Mouse (Mus musculus) adrenal gland, postnatal 14 days (tissue): ENCODE measurements at regions not wholly inside any gene's neighbourhood (a gene's known extent, or its start where the extent isn't known, plus 50 kb on each side); places are given as distances from the start of the nearest gene placed in this dataset.
"Not testable (repeated sequence)": the region's sequence is repeated elsewhere in the genome, so short reads cannot be mapped to it uniquely, and the experiment has no call there.

ENCODE experiments used
- DNase-seq: peaks from one replicate; pipeline ENCODE4 v3.0.0; 2021; ENCODE audit warnings: mixed read lengths

DNA sequence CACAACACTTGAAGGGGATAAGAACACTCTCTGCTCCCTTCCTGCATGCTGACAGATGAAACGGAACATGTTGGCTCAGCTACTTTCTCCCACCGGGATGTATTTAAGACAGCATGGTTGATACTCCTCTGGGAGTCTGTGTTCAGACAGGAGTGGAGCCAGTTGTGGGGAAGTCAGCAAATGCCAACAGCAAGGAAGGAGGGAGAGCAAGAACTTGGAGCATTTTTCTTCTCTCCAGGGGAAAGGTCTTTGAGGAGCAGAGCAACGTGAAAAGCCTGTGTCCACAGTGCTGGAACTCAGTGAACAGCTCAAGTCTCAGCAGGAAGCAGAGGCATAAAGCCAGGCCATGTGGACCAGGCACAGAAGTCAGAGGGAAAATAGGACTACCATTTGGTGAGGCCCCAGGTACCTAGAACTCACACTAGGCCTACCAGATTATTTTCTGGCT lies 188.8 kb upstream of the Dmac1 start:
- DNase-seq = peak; percentile 17

- DNase-seq = no peak
These were observed 185.5 kb upstream of the Dmac1 start for GRCm38 (mm10) chr4:75463579-75463978.

DNA sequence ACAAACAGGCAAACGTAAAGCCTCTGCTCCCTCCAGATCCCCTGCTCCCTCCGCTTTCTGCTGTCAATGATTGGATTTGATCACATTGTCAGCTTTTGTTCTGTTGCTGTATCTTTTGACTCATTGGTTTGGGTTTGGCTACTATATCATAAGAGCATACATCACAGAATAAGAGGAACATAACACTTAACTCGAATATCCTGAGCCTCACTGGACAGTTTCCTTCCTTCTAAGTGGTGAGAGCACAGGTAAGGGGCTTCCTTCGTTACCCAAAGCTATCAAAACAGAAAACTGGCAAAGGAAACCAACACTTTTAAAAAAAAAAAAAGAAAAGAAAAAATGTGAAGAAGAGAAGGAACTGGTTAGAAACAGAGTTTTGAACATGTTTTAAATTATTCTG lies 171.4 kb upstream of the Dmac1 start:
- no peak for DNase-seq

- no peak for DNase-seq
These were observed 145.2 kb upstream of the Dmac1 start for GRCm38 (mm10) chr4:75423296-75423695.

- DNase-seq = not testable (repeated sequence)
These were observed 122.6 kb upstream of the Dmac1 start for GRCm38 (mm10) chr4:75400754-75401153.

- DNase-seq = no peak
These were observed 116.9 kb upstream of the Dmac1 start for GRCm38 (mm10) chr4:75394992-75395391.

DNA sequence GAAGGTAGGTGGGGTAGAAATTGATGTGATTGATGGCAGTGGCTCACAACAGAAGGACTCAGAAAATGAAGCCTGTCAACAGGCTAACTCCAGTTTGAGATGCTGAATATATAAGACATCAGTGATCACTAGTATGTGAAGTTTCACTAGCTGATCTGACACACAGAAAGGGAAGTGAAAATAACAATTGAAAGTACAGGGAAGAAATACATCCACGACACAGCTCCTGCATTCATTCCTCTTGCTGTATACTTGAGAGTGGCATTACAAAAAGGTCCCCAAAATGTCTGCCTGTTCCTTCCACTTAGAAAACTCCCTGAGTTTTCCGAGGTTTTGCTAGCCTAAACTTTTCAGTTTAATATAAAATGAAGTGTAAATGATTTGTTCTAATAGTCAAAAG lies 116.2 kb upstream of the Dmac1 start:
- no peak for DNase-seq

- no peak for DNase-seq
These were observed 108.3 kb upstream of the Dmac1 start for GRCm38 (mm10) chr4:75386271-75386938.

DNA sequence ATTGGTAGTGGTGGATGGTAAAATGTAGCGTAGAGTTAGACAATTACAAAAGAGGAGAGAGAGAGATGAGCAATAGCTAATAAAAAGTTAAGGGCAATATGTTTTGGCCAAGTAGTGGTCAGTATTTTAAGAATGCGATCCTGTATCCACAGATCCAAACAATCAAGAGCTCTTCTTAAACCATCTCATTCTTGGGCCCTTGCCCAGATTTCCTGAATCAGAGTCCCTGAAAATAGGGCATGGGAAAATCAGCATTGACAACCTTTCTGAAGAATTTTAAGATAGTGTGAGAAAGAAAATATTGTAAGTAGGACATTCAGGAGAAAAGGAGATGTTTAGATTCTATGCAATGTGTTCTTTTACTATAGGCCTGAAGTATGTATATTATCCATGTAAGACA lies 81.4 kb upstream of the Dmac1 start:
- DNase-seq = no peak

DNA sequence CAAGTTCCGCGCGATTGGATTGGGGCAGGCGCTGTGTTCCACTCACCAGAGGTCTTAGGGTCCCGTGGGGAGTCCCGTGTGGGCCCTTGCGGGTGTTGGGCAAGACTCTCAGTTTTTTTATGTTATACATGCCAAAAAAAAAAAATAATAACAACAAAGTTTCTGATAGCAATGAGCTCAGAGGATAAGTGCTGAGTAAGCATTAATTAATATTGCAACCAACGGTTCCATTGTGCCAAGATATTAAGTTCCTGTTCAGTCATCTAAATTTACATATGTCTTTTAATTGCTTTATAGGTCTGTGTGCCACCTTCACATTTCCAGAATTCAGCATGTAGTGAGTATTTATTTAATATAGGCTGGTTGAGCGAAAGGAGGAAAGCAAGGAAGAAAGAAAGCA lies 77.5 kb upstream of the Dmac1 start:
- DNase-seq = no peak

- DNase-seq = no peak
These were observed 56.4 kb upstream of the Dmac1 start for GRCm38 (mm10) chr4:75334496-75334895.

DNA sequence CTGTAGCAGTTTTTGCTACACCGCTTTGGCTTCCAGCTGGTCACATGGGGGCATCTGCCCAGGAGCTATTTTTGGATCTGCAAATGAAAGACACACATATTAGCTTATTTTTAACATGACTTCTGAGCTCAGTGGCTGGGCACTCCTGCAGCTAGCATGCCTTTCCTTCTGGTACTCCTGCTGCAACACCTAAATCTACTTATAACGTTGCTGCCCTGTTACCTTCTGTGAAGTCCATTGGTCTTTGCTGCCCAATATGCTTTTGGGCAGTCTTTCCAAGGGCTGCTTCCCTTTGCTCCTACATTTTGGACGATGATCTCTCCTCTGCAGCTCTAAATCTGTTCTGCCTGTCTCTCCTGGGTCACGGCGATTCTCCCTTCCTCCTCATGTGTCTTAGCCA lies 54.7 kb upstream of the Dmac1 start:
- no peak for DNase-seq

DNA sequence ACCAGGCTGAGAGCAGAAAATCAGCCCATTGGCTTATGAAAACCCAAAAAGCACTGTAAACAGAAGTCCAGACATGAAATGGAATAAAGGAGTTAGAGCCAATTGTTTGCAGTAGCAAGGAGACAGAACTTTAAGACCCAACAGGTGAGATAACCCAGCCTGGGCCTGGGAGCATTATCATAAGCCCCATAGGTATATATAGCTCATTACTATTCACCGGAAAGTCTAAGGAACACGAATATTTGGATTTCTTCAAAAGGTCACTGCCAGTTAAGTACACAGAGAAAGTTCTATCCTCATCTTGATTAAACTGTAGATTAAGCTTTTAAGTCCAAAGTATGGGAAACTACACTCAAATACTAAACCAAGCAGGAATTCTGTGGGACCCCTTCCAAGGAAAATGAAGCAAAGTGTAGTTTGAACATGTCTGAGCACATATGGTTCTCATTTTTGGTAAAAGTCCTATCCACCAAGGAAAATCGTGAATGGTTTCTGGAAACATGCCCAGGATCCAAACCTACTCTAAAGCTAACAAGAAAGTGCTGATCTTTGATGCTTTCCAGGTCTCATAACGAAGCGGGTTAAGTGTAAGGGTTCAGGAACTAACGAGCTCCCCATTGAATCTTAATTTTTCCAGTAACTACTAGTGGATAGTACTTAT lies 51.5 kb upstream of the Dmac1 start:
- DNase-seq = no peak
